Mouse (Mus musculus) urinary bladder, postnatal 36 days (tissue): Measurements from ENCODE around the gene D13Ertd608e.
"Not testable (repeated sequence)": the region's sequence is repeated elsewhere in the genome, so short reads cannot be mapped to it uniquely, and the experiment has no call there.

ENCODE experiments used
- DNase-seq, 2 experiments: peaks; one replicate each; pipeline ENCODE4 v3.0.0; 2022; ENCODE audit warnings: low spot score in 2 of 2, mixed read lengths in 1 of 2

Gene D13Ertd608e

DNA sequence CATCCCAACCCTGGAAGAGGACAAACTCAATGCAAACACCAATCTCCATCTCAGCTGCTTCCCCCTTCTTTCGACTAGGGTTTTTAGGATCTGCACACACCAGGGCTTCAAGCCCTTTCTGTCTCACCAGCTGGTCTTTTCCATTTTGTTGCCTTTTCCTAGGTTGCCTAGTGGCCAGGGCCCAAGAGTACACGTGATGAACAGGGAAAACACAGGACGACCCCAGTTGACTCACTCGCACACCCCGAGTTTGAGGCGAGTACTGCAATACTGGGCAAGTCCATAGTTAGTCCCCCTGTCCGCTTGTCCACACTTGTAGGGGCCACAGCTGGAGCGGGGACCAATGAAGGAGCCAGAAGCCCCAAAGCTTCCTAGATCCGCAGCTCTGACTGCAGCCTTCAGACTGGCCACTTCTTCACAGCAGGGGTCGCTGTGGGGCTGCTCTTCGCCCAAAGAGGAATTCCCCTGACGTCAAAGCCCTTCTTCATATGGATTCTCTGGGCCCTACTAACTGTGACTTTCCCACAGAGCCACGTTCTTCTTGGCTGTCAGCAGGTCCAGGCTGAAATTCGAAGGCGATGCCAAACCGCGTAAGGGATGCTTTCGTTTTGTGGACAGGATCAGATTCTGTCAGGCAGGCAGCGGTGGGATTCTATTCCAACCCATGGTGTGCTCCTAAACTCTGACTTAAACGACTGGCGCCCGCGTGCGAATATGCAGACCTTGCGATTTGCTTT is at the start of gene D13Ertd608e:
Gene D13Ertd608e (plus strand): TSS at position 687 of the 737 bp plus-strand sequence.
- DNase-seq = peak in 1 of 2 experiments; percentile 4

DNA sequence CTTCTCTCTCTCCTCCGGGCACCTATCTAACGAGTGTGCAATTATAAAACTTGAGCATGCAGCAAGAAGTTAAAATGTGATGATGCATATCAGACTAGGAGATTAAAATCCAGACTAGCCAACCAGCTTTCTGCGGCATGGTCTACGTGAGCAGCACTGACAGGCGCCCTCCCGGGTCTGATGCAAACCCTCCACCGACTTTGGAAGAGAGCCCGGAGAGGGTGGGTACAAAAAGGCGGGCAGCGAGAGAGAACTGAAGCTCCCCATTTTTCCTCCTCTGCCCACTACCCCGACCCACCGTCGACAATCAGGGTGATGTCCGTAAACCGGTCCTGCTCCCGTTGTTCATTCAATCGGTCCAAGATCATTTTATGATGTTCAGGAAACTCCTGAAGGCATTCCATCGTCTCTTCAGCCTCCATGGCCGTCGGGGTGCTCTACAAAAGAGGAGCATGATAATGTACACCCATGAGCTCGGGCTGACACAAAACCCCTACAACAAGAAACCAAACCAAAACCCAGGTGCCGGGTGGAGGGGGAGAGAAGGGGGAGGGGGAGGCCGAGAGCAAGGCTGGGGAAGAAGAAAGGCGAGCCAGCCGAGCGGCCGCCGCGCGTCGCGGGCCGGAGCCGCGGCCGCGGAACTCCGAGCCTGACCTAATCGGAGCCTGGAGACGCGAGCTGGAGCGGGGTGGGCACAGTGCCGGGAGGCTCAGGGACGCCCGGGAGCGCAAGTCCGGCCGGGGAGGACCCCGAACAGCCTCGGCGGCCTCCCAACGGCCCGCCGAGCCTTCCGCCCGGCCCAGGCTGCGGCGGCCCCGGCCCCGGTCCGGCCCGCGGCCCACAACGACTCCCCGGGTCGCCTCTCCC is 45.7 kb upstream of the D13Ertd608e start:
- peak; percentile 25 to 55 for DNase-seq

DNA sequence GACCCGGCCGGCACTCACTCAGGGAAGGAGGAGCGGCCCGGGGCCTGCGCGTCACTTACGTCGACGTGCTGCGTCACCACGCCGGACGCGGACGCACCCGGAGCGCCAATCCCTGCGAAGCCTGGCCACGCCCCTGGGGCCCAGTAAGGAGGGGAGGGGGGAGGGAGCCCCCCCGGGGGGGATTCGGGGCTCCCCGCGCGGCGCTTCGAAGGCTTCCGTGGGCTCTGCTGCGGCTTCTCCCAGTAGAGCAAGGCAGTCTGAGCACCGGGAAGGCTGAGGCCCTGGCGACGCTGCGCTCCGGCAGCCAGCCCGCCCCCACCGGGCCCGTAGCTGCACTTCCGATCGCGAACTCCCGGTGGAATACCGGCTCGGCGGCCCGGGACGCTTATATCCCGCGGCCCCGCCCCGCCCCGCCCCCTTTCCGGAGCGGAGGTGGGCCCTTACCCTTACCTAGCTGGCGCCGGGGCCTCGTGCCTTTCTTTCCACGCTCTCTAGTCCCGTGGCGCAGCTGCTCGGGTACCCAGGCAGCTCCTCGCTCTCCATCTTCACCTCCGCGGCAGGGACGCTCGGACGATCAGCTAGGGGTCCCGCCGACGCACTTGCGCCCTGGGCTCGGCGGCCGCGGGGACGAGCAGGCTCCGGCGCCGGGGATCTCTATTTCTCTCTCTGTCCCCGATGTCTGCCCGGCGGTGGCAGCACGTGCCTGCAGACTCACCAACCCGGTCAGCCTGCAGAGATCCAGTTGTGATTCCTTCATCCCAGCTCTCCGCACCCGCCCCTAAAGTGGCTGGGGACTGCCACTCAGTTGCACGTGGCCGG is 44.8 kb upstream of the D13Ertd608e start, which contains the start of gene Zfp131:
Gene Zfp131 (minus strand): TSS at position 129 of the 819 bp plus-strand sequence.
- peak; percentile 88 to 95 for DNase-seq

DNA sequence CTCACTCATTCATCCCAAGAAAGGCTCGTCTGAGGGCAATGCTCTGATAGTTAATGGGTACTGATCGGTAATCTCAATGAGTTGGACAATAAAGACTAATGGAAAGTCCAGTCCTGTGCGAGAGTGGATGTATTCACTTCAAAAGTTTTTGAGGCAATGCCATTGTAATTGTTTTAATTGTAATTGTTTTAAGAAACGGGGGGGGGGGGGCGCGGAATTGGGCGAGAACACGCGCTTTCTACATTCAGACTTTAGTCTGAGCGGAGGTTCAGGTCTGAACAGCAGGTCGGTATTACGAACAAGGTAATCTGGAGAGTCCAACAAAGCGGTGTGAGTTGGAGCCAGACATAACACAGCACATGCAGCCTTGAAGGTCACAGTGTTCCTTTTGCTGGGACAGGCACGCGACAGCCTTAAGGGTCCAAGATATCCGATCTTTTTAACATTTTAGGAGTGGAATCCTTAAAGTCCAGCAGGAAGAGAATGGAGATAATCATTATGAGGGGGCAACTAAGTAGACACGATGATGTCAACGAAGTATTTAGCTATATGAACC is 44.1 kb upstream of the D13Ertd608e start:
- no peak for DNase-seq

DNA sequence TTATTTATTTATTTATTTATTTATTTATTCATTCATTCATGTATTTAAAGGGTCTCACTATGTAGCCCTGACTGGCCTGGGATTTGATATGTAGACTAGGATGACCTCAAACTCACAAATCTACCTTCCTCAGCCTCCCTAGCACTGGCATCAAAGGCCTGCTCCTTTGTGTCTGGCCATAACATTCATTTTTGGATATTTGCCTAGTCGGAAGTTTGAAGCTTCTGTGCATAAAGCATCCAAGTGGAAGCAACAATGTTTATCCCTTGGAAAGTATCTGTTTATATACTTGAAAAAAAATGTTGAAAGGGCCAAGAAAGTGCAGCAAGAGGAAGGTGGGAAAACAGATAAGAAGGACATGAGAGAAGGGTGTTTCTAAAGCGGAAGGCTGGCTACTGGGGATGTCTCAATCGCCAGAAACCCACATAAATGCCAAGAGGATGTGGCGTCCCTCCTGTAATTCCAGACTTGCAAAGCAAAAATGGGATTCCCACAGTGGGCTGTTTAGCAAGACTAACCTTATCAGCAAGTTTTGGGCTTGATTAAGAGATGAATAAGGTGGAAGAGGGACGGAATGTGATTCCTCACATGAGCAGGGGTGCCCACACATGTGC is 42.9 kb upstream of the D13Ertd608e start:
- DNase-seq = no peak

DNA sequence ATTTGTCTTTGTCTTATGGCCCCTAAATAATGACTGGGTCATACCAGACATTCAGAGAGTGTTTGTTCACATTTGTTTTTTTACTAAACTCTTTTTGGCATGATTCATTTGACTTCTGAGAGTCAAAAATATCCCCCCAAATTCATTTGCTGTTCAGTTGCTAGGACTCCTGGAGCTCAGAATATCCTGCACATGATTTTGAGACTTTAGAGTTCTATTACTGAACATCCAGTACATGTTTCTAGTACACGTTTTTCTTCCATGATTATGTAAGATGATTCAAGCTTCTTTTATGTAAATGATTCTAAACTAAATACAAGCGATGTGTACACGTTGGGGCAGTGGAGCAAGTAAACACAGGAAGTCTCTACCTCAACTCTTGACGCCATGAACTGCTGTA is 38.1 kb upstream of the D13Ertd608e start:
- DNase-seq = no peak

DNA sequence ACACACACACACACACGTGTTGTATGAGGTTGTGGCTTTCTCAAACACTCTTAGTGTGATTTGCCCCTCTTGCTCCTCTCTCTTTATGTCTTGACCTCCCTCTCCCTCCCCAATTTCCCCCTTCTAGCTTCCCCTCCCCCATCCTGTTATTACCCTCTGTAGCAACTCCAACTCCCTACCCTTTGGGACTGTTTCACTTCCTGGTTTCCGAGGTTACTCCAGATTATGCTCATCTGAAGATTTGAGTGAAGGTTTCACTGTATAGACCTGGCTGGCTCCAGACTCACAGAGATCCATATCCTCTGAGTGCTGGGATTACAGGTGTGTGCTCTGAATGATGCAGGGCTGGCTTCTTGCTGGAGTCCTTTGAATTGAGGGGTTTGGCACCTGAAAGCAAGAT is 26.9 kb upstream of the D13Ertd608e start:
- no peak for DNase-seq

- DNase-seq = no peak
Observed at GRCm38 (mm10) chr13:119810031-119810430, 25.8 kb upstream of the D13Ertd608e start.

- DNase-seq = no peak
Observed at GRCm38 (mm10) chr13:119816798-119817197, 19.0 kb upstream of the D13Ertd608e start.

DNA sequence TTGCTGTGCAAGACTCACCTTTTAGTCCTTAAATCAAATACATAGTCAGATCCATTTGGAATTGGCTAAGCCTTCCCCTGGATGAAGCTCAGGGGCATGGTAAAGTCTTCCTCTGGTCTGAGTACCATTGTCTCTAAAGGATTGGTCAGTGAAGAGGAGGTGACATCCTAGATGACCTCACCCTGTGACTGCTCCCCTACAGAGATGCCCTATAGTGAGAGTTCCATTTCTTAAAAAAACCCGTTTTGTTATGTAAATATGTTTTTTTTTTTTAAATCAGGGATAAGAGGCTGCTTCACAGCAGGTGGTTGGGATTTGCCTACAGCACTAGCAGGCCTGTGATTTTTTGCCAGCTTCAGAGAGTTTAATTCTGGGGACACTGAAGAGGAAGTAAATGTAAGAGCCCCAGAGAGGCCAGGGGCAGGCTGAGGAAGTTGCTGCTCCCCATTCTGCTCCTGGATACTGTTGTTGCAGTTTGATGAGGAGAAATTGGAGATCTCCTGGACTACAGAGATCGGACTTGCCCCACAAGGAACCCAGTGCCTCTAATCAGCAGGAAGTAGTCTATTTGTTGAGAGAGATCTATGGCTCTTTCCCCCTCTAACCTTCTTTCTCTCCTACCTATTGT is 18.1 kb upstream of the D13Ertd608e start:
- DNase-seq = no peak

- not testable (repeated sequence) for DNase-seq
Observed at GRCm38 (mm10) chr13:119830116-119830515, 5.7 kb upstream of the D13Ertd608e start, which contains the start of gene AF067063. TSS of gene AF067063 (minus strand) at chr13:119830216.

- DNase-seq = peak in 1 of 2 experiments; percentile 1
Observed at GRCm38 (mm10) chr13:119836324-119836811, 562 bp downstream of the D13Ertd608e start.

GRCm38 (mm10) chr13:119837719-119838337 is 2.0 kb downstream of the D13Ertd608e start:
- not testable (repeated sequence) for DNase-seq

DNA sequence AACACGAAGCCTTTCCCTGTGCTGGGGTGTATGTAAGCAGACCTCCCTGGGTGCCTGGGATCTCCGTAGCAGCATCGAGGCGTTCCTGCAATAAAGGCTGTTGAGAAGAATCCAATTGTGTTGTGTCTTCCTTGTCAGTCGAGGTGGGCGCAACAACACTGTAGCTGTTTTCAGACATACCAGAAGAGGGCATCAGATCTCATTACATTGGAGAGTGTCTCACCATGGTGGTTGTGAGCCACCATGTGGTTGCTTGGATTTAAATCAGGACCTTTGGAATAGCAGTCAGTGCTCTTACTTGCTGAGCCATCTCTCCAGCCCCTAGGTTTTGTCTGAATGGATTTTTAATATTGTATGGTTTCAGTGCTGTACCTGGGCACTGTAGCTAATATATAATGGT is 4.2 kb downstream of the D13Ertd608e start:
- DNase-seq = not testable (repeated sequence)

DNA sequence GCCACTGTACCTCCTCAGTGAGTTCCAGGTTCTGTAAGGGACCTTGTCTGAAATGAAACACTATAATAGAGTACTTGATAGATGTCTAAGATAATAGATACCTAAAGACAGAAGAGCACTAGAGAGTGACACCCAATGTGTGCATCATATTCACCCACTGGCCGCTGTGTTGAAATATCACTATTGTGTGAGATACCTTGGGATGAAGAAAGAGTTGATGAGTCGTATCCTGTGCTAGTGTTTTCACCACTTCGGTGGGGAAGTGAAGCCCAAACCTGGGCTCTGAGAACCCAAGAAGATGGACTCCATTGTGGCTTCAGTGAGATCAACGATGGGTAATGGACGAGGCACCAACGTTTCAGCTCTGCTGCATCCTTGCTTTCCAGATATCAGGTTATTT is 26.6 kb downstream of the D13Ertd608e start:
- DNase-seq = not testable (repeated sequence)

DNA sequence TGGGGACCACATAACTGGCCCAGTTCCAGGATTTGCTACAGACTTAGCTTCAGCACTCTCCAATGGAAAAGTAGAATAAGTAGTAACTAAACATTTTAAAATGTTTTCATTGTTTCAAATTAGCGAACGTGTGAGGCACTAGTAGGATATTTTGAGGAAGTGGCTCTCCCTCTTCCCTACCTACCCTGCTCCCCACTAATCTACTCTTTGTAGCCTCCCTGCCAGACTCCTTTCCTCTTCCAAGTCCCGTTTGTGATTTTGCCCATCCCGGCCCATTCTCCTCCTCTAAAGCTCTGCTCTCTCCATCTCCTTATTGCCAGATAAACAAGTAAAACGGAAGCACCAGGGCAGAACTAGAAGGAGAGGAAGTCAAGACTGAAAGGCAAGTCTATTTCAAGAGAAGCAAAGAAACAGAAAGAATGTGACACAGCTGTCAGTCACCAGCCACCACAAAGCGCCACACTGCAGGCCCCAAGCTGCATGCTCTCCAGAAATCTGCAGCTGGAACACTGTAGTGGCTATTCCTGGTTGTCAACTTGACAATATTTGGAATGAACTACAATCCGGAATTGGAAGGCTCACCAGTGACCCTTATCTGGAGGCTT is 28.7 kb downstream of the D13Ertd608e start:
- DNase-seq = not testable (repeated sequence)

- not testable (repeated sequence) for DNase-seq
Observed at GRCm38 (mm10) chr13:119886896-119887295, 51.1 kb downstream of the D13Ertd608e start.

GRCm38 (mm10) chr13:119894685-119895084 is 58.9 kb downstream of the D13Ertd608e start, which contains the start of gene Tcstv1:
TSS of gene Tcstv1 (minus strand) at chr13:119894785.
- not testable (repeated sequence) for DNase-seq
